ENCODE assay signal across 8 mouse cellular contexts in genomic region chr16:11066029-11066832, GRCm38 (mm10). TPM values are rescaled to one million over a fixed set of nuclear protein-coding genes. Genes with fewer than 3 reads are reported as not detected.
DNase-seq lines count a peak whose midpoint lies in the region; ATAC-seq lines count a peak whose summit lies in the region.

TSS of gene Litaf (minus strand) at chr16:11066157.

- H3K36me3 ChIP-seq in hindbrain, embryonic 11.5 days (ENCODE audit: control insufficient read depth, insufficient read depth, low read length), result no peaks in the 10 kb centered on the region

- ATAC-seq in hindbrain, embryonic 11.5 days (ENCODE audit: low FRiP score), result peak; percentile 96

- H3K27me3 ChIP-seq in hindbrain, embryonic 11.5 days (ENCODE audit: control insufficient read depth, insufficient read depth, low read length), result no peaks in the 10 kb centered on the region

- peak within 1 kb of the TSS; percentile 84 for H3K4me3 ChIP-seq in hindbrain, embryonic 11.5 days (ENCODE audit: low read depth, low read length)

- peak within 1 kb of the TSS; percentile 97 for H3K9ac ChIP-seq in hindbrain, embryonic 11.5 days (ENCODE audit: low read depth, low read length)

- H3K27ac ChIP-seq in hindbrain, embryonic 11.5 days (ENCODE audit: low read depth, low read length), result peak within 1 kb of the TSS; percentile 98

- peak within 1 kb of the TSS; percentile 74 for H3K4me2 ChIP-seq in hindbrain, embryonic 11.5 days (replicated peaks; ENCODE audit: low read depth, low read length)

- peaks cover 12% of the 10 kb centered on the region for H3K4me1 ChIP-seq in hindbrain, embryonic 11.5 days (replicated peaks; ENCODE audit: control insufficient read depth, insufficient read depth, low read length)

- DNase-seq in Muller cell, postnatal 12 days (ENCODE audit: inconsistent ontology term), result peak; percentile 100
- peak; percentile 97 for DNase-seq in cerebellum, adult 9-11 months
- DNase-seq in frontal cortex, adult 2 months (ENCODE audit: extremely low spot score in 1 of 2, low spot score in 1 of 2), result peak; percentile 94 to 98
- peak; percentile 100 for DNase-seq in hindbrain, embryonic 11.5 days (ENCODE audit: low spot score)
- DNase-seq in layer of hippocampus, postnatal 10 days (ENCODE audit: low spot score in 2 of 2), result peak; percentile 97 to 98
- peak; percentile 99 for DNase-seq in lung, postnatal 10 days
- DNase-seq in ovary, postnatal 36 days (ENCODE audit: low spot score), result peak; percentile 98
- DNase-seq in thymus, postnatal 25 days, result peak; percentile 98

- H3K9me3 ChIP-seq in hindbrain, embryonic 11.5 days (ENCODE audit: control insufficient read depth, low read length), result no peaks in the 10 kb centered on the region

- WGBS in hindbrain, embryonic 11.5 days, result under 1% methylated on average over 72 of the region's 78 CpGs

RNA-seq across cellular contexts. Expression of gene Litaf, which starts in this region (rescaled TPM):
- polyA plus RNA-seq in frontal cortex, adult 2 months (2012; rRNA removed), result 47.6 and 49.6 TPM in 2 replicates
- 71.4 and 71.6 TPM in 2 replicates for polyA plus RNA-seq in hindbrain, embryonic 11.5 days (2014; fragmentation: Nextera tagmentation; extraction: Ambion mirVana)
- 10 to 100 TPM; 12.4 to 13.2 TPM for total RNA-seq in layer of hippocampus, postnatal 10 days (2021)

Comparison
In these comparisons a context has a peak if more than half of its experiments do, and no peak if none do; other contexts are left out.
1. Peak in every context shown above with its lines: DNase-seq, ATAC-seq, H3K4me3 ChIP-seq and H3K27ac ChIP-seq.